Mouse (Mus musculus) Muller cell, postnatal 12 days (primary cell): ENCODE measurements around the gene Nav2.

Source experiments
- DNase-seq: peaks from one replicate; pipeline ENCODE4 v3.0.0-alpha.2; 2015; ENCODE audit errors: inconsistent ontology term

Nav2 gene

DNA sequence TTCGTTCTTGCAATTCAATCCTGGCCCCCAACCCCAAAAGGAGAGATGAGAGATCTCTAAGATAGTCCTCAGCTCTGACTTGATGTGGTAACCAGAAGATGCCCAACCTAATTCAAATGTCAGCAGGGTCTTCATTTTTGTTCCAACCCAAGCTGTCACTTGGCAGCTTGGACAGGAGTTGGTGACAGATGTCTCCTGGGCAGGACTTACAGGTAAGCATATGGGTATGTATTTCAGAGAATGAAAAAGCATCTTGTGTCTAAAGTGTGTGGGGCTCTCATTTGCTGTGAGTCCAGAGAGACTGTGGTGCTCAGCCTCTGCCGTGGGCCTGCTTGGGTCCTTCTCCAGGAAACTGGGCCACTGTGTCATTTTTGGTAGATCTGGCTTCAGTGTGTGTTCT, 23.6 kb downstream of the Nav2 start:
- DNase-seq = no peak

DNA sequence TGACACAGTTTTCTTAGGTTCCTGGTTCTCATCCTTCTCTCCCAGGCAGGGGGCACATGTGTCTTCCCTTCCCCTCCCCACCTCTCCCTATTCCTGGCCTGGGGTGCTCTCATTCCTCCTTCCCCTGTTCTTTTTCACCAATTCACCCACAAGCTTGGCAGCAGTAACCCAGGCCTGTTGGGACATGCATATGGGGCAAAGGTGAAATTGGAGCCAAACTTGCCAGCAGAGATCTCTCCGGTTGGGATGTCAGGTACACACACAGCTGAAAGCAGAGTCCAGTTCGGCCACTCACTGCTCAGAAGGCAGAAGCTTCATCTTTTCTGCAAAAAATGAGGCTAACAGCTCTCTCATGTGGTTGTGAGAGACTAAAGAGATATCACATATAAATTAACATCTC, 26.3 kb downstream of the Nav2 start:
- DNase-seq = no peak

GRCm38 (mm10) chr7:48937562-48937961, 29.0 kb downstream of the Nav2 start:
- DNase-seq = no peak

DNA sequence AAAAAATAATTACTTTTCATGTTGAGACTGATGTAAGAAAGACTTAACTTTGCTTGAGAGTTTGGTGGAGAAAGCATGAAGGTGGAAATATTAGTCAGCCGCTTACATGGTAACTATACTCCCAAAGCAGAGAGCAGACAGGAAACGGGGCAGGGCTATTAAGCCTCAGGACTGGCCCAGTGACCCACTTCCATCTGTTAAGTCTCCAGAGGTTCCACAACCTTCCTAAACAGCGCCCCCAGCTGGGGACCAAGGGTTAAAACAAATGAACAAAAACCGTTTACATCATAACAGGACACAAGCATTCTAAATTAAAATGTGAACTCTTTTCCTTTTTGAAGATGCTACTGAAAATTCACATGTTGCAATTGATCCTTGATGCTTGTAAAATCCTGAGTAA, 29.7 kb downstream of the Nav2 start:
- DNase-seq = peak; percentile 60

DNA sequence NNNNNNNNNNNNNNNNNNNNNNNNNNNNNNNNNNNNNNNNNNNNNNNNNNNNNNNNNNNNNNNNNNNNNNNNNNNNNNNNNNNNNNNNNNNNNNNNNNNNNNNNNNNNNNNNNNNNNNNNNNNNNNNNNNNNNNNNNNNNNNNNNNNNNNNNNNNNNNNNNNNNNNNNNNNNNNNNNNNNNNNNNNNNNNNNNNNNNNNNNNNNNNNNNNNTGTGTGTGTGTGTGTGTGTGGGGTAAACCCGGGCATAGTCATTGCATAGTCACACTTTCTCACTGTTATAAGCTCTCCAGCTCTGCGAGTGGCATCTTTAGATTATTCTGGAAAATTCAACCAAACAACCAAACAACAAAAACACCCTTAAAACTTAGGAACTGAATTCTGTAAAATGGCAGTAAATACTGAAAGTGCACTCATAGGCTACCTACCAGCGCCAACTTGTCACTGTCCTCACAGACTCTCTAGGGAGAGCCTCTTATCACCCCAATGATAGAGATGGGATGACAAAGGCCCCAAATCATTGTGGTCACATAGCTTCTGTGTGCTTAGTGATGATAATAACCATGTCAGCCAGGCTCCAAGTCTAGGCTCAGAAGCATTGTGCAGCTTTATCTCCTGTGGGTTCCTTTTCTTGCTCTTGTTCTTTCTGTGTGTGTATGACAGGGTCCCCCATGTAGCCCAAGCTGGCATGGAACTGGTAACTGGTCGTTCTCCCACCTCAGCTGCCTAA, 40.0 kb downstream of the Nav2 start:
- DNase-seq = no peak

DNA sequence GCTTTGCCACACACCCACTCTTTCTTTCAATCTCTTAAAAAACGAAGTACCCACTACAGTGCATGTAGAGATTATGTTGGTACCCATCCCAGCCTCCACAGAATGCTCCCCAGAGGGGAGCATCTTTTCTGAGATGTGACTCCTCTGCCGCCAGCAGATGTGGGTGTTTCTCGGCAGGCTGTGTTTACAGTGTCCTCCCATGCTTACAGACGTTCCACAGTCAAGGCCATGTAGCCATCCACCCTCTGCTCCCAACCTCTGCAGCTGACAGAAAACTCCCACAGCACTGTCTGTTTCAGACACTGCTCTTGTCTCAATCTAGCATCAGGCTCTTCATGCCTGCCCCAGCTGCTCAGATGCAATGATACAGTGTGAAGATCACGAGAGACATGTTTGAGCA, 46.0 kb downstream of the Nav2 start:
- DNase-seq = no peak

DNA sequence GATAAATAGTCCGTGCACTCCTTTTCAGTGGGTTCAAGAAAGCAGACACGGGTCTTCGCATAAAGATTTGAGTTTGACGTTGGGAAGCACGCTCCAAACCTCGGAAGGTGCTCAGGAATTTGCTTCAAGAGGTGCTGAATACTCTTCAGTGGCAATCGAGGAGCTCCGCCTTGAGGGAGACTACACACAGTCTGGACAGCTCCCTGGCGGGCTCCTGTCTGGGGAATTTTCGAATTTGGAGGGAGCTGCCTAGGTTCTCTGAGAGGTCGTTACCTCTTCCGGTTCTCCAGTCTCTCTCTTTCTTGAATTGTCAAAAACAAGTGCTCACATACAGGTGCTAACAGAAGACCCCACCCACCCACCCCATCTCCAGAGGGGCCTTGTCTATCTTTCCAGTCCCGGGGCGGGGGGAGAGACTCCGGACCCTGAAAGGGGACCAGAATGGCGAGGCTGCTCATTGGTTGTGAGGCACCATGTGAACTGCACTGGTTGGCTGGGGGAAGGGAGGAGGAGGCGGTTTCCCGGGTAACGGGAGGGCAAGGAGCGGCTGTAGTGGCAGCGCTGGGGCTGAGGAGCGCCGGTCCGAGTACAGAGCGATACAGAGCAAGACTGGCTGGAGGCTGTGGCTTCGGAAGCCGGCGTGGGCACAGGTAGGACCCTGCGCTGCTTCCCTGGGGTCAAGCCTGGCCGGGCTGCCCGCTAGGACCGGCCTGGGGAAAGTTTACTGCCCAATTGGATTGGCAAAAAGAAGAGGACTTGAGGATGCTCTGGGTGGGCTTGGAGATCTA, 50.2 kb downstream of the Nav2 start:
- DNase-seq = peak; percentile 93

GRCm38 (mm10) chr7:48959316-48959661, 50.8 kb downstream of the Nav2 start:
- peak; percentile 20 for DNase-seq

DNA sequence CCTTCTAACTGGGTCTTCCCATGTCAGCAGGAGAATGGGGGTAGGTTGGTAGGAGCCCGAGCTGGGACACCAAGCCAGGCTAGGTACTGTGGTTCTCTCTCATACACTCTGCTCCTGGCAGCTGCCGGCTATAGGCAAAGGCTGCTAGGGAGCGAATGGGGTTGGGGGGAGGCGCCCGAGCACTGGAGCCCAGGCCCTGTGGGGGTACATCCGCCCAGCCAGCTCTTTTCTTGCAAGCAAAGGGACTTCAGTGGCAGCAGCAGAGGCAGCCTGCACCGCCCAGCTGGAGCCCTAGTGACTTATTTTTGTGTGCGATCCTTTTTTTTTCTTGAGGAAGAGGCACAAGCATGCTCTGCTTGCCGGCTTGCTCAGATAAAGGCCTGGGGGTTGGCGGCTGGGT, 51.6 kb downstream of the Nav2 start:
- no peak for DNase-seq

DNA sequence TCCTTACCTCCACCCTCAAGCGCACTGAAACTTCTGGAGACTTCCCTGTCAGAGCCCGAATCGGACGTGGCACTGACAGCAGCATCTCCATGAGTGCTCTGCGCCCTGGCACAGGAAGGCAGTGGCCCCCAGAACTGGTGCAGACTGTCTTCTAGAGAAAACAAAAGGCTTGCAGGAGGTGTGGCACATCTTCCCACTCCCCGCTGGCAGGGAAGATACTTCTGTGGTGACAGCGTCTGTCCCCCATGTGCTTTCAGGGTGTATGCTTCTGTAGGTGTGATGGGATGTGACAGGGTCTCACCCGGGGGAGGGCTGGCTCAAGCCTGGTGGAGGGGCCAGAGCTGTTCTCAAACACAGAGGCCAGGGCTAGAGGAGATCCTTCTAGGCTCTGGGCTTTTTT, 53.0 kb downstream of the Nav2 start:
- DNase-seq = no peak

DNA sequence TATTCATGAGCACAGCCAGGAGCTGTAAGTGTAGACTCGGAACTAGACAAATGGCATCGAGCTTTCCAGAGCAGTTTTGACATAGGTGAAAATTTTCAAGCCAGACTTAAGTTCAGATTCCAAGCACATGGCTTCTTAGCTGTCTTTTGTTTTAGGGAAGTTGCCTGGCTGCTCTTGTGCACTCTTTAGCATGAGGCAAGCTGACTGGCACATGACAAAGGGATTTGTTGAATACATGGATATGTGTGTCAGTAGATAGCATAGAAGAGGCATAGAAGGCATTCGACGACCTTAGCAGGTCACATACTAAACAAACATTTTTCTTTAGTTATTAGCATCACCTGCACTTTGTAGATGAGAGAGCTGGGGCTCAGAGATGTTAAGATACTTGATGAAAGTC, 53.4 kb downstream of the Nav2 start:
- DNase-seq = no peak

DNA sequence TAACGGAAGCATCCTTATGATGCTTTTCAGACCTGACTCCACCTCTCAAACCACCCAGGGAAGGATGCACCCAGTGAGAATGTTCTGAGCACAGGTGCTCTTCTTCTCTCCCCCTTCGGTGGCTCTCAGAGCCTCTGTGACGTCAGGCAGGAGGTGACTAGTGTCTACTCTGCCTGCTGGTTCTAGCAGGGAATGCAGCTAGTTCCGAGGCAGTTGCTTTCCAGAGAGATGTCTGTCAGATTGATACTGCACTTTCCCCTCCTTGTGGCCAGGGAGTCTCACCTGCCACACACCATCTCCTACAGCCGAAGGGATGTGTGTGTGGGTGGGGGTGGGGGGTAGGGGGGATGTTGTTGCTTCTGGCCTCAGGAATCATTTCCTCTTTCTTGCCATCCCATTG, 54.6 kb downstream of the Nav2 start:
- no peak for DNase-seq

- DNase-seq = no peak
Measured at GRCm38 (mm10) chr7:48963554-48963953, 55.0 kb downstream of the Nav2 start.

GRCm38 (mm10) chr7:48965796-48966512, 57.4 kb downstream of the Nav2 start:
- no peak for DNase-seq

GRCm38 (mm10) chr7:48981013-48981412, 72.5 kb downstream of the Nav2 start:
- DNase-seq = no peak

DNA sequence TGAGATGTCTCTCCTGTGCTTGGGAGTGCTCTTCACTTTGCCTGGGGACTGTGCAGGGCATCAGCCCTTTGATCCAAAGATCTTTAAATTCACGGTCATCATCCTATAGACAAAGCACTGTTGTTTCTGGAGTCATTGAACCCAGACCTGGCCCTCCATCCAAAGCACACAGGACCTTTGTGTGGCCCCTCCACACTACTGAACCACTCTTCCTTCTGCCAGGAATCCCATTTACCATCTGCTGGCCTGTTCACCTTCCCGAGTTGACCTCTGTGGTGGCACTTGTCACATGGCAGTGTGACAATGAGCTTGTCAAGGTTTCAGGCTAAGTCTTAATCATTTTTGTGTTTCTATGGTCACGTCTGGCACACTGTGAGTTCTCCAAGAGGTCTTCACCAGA, 73.3 kb downstream of the Nav2 start:
- no peak for DNase-seq

DNA sequence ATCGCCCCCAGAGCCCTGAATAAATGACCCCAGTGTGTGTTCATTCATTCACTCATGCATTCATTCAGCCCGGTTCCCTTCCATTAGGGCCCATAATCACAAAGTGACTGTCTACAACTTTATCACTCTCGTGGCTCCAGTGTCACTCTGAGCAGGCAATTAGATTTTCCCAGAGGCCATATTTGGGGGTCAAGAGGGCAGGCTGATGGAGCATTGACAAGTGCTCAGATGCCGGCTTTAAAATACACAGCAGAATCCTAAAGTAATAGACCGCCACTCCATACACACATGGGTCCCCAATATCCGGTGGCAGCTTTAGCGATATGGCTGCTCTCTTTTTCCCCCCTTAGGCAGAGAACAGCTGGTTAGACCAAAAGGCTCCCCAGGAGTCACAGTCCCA, 74.1 kb downstream of the Nav2 start:
- no peak for DNase-seq

GRCm38 (mm10) chr7:48991911-48992552, 83.5 kb downstream of the Nav2 start:
- peak; percentile 80 for DNase-seq

DNA sequence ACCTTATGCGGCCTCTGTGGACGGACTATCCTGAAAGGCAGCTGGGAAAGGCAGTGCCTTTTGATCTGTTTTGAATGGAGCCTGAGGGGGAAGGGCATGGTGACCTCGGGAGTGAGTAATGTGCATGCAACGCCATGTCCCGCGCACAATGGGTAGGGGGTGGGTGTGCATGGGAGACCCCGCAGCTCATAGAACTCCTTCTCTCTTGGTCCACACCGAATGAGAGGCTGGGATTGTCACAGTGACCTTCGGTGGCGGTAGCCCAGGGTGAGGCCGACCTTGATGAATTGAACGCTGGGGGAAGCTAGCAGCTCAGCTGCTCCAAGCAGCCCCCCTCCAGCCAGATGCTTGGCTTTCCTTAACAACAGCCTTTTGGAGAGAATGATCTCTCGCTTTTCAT, 86.7 kb downstream of the Nav2 start:
- DNase-seq = no peak

DNA sequence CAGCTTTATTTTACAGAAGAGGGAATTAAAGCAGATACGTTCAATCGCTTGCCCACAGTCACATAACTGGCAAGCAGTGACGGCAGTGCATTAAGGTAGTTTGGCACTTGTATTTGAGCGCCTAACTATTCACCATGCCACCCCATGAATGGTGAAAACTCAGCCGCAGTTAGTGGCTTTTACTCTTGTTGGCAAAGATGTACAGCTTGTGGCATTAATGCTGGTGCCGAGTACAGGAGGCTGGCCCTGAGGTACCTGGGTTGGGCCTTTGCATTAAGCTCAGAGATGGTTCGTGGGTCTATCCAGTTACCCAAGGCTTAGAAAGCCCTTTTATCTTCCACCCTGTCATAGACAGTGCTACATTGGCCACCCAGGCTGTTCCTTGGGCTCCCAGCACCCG, 87.2 kb downstream of the Nav2 start:
- DNase-seq = no peak

DNA sequence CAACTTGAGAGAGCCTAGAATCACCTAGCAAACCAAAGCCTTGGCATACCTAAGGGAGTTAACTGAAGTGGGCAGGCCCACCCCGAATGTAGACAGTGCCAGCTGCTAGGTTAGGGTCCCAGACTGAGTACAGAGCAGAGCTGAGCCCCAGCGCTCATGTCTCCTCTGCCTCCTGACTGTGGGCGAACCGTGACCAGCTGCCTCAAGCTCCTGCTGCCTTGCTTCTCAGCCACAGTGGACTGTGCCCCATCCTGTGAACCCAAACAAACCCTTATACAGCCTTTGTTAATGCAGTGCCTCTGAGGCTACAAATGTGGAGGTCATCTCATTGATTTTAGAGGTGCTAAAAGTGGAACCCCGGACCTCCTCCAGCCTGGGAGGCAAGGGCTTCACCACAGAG, 88.3 kb downstream of the Nav2 start:
- DNase-seq = no peak

DNA sequence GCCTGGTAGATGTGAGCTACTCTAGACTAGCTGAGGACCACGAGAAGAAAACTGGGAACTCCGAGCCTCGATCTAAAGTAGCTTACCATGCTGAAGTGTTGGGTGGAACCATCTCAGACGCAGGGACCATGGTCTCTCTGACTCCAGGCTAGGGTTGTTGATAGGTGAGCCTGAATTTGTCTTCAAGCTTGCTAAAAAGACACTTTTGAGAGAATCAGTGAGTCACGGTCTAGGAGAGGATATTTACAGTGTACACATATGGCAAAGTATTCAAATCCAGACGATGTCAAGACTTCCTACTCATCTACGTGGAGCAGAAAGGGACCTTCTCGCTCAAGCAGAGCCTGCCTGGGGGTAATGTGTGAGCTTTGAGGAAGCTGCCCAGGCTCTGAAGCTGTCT, 89.6 kb downstream of the Nav2 start:
- DNase-seq = no peak
